Mouse (Mus musculus): ENCODE measurements around the gene Gtf2h2.
"Not testable (repeated sequence)": the region's sequence is repeated elsewhere in the genome, so short reads cannot be mapped to it uniquely, and the experiment has no call there.

Gene Gtf2h2

DNA sequence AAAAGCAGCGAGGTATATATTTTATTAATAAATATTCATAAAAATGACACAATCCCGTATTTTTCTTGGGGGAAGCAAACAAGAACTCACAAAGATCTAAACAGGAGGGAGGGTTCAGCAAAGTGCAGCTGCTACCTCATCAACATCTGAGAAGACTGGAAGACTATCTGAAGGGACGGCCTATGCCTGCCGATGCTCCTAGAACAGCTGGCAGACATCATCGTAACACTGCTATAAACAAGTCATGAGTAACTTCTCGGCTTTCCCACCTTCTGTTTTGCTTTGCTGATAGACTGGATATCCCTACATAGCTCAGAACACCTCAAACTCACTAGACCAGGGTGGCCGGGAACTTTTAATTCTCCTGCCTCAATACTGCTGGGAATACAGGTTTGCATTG, 8.8 kb downstream of the Gtf2h2 start:
- DNase-seq = no peak

DNA sequence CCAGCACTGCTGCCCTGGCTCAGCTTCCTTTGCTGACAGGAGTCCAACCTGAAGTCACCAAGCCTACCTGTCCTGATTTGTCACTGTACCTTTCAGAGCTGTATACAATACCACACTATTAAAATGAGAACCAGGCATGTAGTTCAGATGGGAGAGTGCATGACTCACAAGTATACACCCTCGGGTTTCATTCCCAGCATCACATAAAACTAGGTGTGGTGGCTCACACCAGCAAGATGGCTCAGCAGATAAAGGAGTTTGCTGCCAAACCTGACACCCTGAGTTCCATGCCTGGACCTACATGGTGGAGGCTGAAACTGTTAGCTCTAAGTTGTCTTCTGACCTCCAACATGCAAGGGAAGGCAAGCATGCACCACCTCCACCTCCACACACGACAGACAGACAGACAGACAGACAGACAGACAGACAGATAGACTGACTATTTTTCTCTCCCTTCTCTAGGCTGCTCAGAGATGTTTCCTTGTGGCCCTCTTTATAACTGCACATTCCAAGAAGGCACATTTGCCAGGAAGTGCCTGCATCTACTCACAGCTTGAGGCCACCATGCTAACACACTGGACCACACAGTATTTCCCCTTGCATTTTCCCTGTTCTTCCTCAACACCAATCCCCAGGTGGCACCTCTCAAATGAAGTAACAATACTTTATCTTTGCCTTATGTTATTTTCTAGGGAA, 28.7 kb downstream of the Gtf2h2 start:
- DNase-seq = no peak

DNA sequence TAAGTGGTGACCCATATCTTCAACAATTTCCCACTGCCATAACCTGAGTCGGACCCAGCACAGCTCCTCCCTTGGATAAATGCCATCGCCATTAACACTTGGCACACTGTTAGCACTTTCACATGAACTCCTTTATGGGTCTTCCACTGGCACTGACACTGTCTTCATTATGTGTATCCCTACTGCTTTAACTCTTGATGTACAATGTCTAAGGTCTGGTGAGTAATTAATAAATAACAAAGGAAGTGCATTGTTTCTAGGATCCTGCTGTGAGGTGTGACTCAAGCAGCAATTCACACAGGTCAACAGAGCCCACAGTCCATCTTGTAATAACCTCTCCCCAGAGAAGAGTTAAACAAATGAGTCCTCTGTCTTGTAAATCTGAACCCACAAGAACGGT, 31.0 kb downstream of the Gtf2h2 start:
- no peak for DNase-seq

DNA sequence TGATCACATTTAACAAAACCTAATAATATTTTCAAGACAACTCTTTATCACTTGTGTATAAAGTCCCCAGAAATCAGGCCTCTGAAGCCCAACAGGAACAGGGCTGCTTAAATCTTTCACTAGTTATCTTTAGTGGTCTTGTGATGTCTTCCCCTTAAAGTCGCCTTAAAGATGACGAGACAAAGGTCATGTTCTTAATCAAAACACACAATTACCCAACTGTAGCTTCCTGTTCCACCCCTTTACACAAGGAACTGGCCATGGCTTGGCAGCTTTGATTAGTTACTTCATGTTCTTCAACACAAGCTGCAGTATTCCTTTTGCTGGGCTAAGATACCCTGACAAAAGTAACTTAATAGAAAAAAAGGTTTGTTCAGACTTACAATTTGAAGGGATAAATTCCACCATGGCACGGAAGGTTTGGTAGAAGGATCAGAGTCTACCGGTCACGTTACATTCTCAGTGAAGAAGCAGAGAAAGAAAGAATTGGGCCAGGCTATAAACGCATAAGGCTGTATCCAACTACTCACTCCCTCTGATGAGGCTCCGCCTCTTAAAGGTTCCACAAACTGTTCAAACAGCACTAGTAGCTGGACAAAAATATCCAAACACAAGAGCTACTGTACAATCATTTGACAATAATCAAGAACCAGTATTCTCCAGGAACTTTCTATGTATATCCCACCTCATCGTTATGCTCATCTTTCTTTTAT, 39.8 kb downstream of the Gtf2h2 start, which contains the start of gene Naip1:
Naip1 (minus strand) TSS at position 455 of the 713 bp plus-strand sequence.
- not testable (repeated sequence) for DNase-seq

GRCm38 (mm10) chr13:100449495-100449894, 42.9 kb downstream of the Gtf2h2 start:
- no peak for DNase-seq

DNA sequence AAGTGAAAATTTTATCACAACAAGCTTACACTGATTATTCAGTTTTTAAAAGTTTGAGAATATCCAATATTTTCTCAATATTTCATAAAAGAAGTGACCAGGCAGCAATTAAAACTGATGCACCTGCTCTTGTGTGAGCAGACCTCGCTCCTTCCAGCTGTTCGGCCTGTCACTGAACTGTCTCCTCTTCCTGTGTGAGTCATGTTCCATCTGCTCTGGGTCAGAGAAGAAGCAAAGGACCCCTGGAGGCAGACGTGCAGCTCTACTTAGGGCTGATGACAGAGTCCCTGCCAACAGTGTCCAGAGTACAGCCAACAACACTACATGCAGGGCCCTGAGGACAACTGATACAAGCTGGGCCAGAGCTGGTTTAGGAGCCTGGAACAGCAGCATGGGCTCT, 52.3 kb downstream of the Gtf2h2 start:
- DNase-seq = no peak

GRCm38 (mm10) chr13:100438701-100439100, 53.7 kb downstream of the Gtf2h2 start:
- DNase-seq = no peak

DNA sequence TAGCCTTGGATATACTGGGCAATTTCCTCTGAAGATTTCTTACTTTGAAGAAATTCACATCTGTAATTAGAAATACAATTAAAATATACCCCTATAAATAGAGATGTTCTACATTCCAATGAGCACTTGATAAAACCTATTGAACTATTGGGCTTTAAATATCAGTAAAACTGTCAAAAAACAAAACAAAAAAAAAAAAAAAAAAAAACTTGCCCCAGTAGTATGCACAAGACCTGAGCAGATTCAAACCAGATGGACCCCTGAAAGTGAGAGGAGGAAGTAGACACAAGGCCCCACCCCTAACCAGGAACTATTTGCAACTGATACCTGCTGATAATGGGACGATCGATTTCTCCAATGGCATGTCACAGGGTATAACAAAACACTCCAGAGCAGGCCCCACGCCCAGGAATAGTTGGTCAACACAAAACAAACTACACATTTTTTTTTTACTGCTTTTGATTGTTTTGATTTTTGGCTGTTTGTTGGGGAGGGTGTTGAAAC, 55.0 kb downstream of the Gtf2h2 start:
- no peak for DNase-seq

DNA sequence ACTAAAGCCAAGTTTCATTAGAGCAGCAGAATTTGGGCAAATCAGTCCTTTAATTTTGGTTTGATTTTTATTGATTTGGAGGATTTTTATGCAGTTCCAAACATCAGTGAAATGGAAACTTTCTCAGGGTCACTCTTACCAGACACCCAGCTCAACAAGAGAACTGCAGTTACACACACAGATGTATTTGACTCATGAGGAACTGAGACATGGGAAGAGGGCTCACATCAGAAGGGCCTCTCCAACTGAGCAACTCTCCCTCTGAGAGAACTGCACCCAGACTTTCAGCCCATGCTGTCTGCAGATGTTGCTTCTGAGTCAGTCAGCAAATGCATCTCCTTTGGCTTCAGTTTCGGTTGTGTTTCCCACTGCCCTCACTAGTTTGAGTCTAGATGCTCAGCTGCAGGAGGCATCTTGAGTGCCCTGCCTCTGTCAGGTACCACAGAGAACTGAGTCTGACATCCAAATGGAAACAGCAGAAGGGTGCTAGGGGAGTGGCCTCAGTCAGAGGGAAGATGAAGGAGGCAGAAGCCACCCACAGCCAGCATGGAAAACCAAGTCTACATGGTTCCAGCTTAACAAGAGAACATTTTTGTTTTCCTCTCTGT, 55.7 kb downstream of the Gtf2h2 start:
- not testable (repeated sequence) for DNase-seq

DNA sequence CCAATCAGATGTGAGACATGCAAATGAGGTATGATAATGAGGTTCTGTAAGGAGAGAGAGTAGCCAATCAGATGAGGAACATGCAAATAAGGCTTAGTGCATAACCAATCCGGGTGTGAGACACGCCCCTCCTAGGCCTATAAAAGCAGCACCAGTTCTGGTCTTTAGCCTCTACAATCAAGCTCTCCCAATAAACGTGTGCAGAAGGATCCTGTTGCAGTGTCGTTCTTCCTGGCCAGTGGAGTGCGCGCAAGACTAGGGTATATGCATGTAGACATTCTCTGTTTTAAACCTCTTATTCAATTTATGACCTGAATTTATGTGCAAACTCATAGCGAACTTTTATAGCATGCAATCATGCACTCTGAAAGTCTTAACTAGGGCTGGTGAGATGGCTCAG, 72.4 kb downstream of the Gtf2h2 start:
- not testable (repeated sequence) for DNase-seq

DNA sequence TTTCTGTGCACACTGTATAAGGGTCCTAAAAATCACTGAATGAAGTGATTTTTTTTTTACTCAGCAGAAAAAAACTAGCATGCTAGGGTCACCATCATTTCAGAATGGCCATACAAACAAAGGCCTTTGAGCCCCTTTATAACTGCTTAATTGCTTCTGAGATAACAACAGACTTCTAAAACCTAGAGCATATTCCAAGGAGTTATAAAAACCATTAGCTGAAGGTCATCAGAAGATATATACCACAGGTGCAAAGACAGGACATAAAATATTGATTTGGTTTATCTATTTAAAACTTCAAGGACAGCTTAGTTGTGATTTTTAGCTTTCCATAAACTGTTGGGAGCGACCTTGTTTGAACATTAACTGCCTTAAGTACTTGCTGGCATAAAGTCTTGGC, 78.0 kb downstream of the Gtf2h2 start:
- no peak for DNase-seq

Measured in cerebellum, postnatal 25 days (tissue).